Mouse (Mus musculus) myocyte (in vitro differentiated cells): ENCODE measurements at regions not wholly inside any gene's neighbourhood (a gene's known extent, or its start where the extent isn't known, plus 50 kb on each side); places are given as distances from the start of the nearest gene placed in this dataset.

Experiments used
- H3K27me3 ChIP-seq: one replicate; pipeline ENCODE4 v1.6.1; 2011; ENCODE audit not compliant: control insufficient read depth, insufficient read depth, insufficient read length
- H3K36me3 ChIP-seq: one replicate; pipeline ENCODE4 v1.6.1; 2011; ENCODE audit not compliant: control insufficient read depth, insufficient read depth
- H3K4me2 ChIP-seq: one replicate; pipeline ENCODE4 v1.6.1; 2011; ENCODE audit warnings: low read depth, control low read depth
- H3K4me3 ChIP-seq: one replicate; pipeline ENCODE4 v1.5.1; 2011; ENCODE audit warnings: mild to moderate bottlenecking, control low read depth, moderate library complexity
- H3K79me2 ChIP-seq: one replicate; pipeline ENCODE4 v1.6.1; 2011; ENCODE audit not compliant: control insufficient read depth, insufficient read depth
- H3ac ChIP-seq: one replicate; pipeline ENCODE4 v1.6.1; 2011; ENCODE audit not compliant: control insufficient read depth, insufficient read length
- CEBPB ChIP-seq: IDR thresholded peaks from 2 replicates; pipeline ENCODE4 v1.6.1; 2011; ENCODE audit warnings: mild to moderate bottlenecking, moderate library complexity; ENCODE audit not compliant: poor library complexity, insufficient read depth, severe bottlenecking
- E2F4 ChIP-seq: IDR thresholded peaks from one replicate; pipeline ENCODE4 v1.6.1; 2011; ENCODE audit warnings: mild to moderate bottlenecking, control low read depth, moderate library complexity; ENCODE audit not compliant: insufficient read depth
- MAX ChIP-seq: IDR thresholded peaks from one replicate; pipeline ENCODE4 v1.6.1; 2011; ENCODE audit warnings: low read depth, mild to moderate bottlenecking, control low read depth
- MYOD1 ChIP-seq, 3 experiments: IDR thresholded peaks; one replicate each; pipeline ENCODE4 v1.6.1; 2011; ENCODE audit warnings: control low read depth in 2 of 3, low read depth in 2 of 3, mild to moderate bottlenecking in 2 of 3, moderate library complexity in 1 of 3; ENCODE audit not compliant: insufficient read length in 2 of 3, control insufficient read depth in 1 of 3
- MYOG ChIP-seq, 3 experiments: IDR thresholded peaks; one replicate each; pipeline ENCODE4 v1.6.1; 2011; ENCODE audit warnings: control low read depth in 2 of 3, low read depth in 2 of 3, mild to moderate bottlenecking in 2 of 3; ENCODE audit not compliant: insufficient read length in 2 of 3, control insufficient read depth in 1 of 3, insufficient read depth in 1 of 3
- POLR2A ChIP-seq: IDR thresholded peaks from one replicate; pipeline ENCODE4 v1.6.1; 2011; ENCODE audit warnings: low read depth, mild to moderate bottlenecking, control low read depth, moderate library complexity; ENCODE audit not compliant: insufficient read length
- POLR2AphosphoS2 ChIP-seq: IDR thresholded peaks from one replicate; pipeline ENCODE4 v1.6.1; 2011; ENCODE audit warnings: low read depth, control low read depth; ENCODE audit not compliant: insufficient read length
- REST ChIP-seq: IDR thresholded peaks from one replicate; pipeline ENCODE4 v1.6.1; 2011; ENCODE audit warnings: mild to moderate bottlenecking, control low read depth, moderate library complexity; ENCODE audit not compliant: insufficient read depth, insufficient read length
- SRF ChIP-seq: IDR thresholded peaks from one replicate; pipeline ENCODE4 v1.6.1; 2011; ENCODE audit warnings: low read depth; ENCODE audit not compliant: control insufficient read depth, insufficient read length
- TCF12 ChIP-seq: IDR thresholded peaks from one replicate; pipeline ENCODE4 v1.6.1; 2011; ENCODE audit warnings: mild to moderate bottlenecking, control low read depth; ENCODE audit not compliant: poor library complexity, insufficient read depth, severe bottlenecking
- TCF3 ChIP-seq: IDR thresholded peaks from one replicate; pipeline ENCODE4 v1.6.1; 2011; ENCODE audit warnings: low read depth, control low read depth; ENCODE audit not compliant: insufficient read length
- USF1 ChIP-seq: IDR thresholded peaks from one replicate; pipeline ENCODE4 v1.6.1; 2011; ENCODE audit warnings: low read depth, mild to moderate bottlenecking, control low read depth, moderate library complexity

- Histone ChIP-seq H3K4me3 (no peak overlapping the region), H3K36me3 (no peaks in the 10 kb centered on the region), H3K4me2 (no peak overlapping the region), H3K27me3 (no peaks in the 10 kb centered on the region), H3ac (no peak overlapping the region), H3K79me2 (no peaks in the 10 kb centered on the region)
- TF ChIP-seq MAX: no peak
- no peak for TF ChIP-seq TCF3
- no peak for TF ChIP-seq CEBPB
- TF ChIP-seq REST: no peak
- no peak for TF ChIP-seq TCF12
- no peak for TF ChIP-seq MYOD1 (IDR thresholded peaks at IDR 0.05; ENCODE audit: control insufficient read depth in 1 of 3, insufficient read length in 2 of 3, low read depth in 2 of 3)
- TF ChIP-seq USF1: no peak
- TF ChIP-seq MYOG (IDR thresholded peaks at IDR 0.05; ENCODE audit: control insufficient read depth in 1 of 3, insufficient read depth in 1 of 3, insufficient read length in 2 of 3, low read depth in 2 of 3): no peak
- TF ChIP-seq POLR2A: no peak
- no peak for TF ChIP-seq SRF
- no peak for TF ChIP-seq POLR2AphosphoS2
Measured at GRCm38 (mm10) chr15:93027185-93027584, 247.8 kb downstream of the Gxylt1 start.

- Histone ChIP-seq H3K4me3 (no peak overlapping the region), H3K79me2 (no peaks in the 10 kb centered on the region), H3K36me3 (no peaks in the 10 kb centered on the region), H3ac (no peak overlapping the region), H3K27me3 (no peaks in the 10 kb centered on the region), H3K4me2 (no peak overlapping the region)
- no peak for TF ChIP-seq MAX
- no peak for TF ChIP-seq TCF12
- TF ChIP-seq TCF3: no peak
- TF ChIP-seq E2F4: no peak
- no peak for TF ChIP-seq MYOD1 (IDR thresholded peaks at IDR 0.05; ENCODE audit: control insufficient read depth in 1 of 3, insufficient read length in 2 of 3, low read depth in 2 of 3)
- no peak for TF ChIP-seq USF1
- no peak for TF ChIP-seq POLR2AphosphoS2
- TF ChIP-seq REST: no peak
- TF ChIP-seq SRF: no peak
- no peak for TF ChIP-seq POLR2A
- no peak for TF ChIP-seq CEBPB
- TF ChIP-seq MYOG (IDR thresholded peaks at IDR 0.05; ENCODE audit: control insufficient read depth in 1 of 3, insufficient read depth in 1 of 3, insufficient read length in 2 of 3, low read depth in 2 of 3): no peak
Measured at GRCm38 (mm10) chr15:93026456-93027078, 248.4 kb downstream of the Gxylt1 start.

GRCm38 (mm10) chr15:93025791-93026190 lies 249.2 kb downstream of the Gxylt1 start:
- TF ChIP-seq CEBPB (no peak), SRF (no peak), TCF3 (no peak), MAX (no peak), POLR2AphosphoS2 (no peak), E2F4 (no peak), USF1 (no peak), TCF12 (no peak), POLR2A (no peak), MYOG (IDR thresholded peaks at IDR 0.05; ENCODE audit: control insufficient read depth in 1 of 3, insufficient read depth in 1 of 3, insufficient read length in 2 of 3, low read depth in 2 of 3) (no peak), REST (no peak), MYOD1 (IDR thresholded peaks at IDR 0.05; ENCODE audit: control insufficient read depth in 1 of 3, insufficient read length in 2 of 3, low read depth in 2 of 3) (no peak)
- Histone ChIP-seq H3K27me3 (no peaks in the 10 kb centered on the region), H3K4me2 (no peak overlapping the region), H3K4me3 (no peak overlapping the region), H3K36me3 (no peaks in the 10 kb centered on the region), H3ac (no peak overlapping the region), H3K79me2 (no peaks in the 10 kb centered on the region)

- no peak overlapping the region for H3K4me2 ChIP-seq
Measured at GRCm38 (mm10) chr15:93024171-93024570, 250.8 kb downstream of the Gxylt1 start.

GRCm38 (mm10) chr15:93011166-93011565 lies 263.8 kb downstream of the Gxylt1 start:
- Histone ChIP-seq H3K27me3 (no peaks in the 10 kb centered on the region), H3K36me3 (no peaks in the 10 kb centered on the region), H3K4me2 (no peak overlapping the region), H3ac (no peak overlapping the region), H3K4me3 (no peak overlapping the region), H3K79me2 (no peaks in the 10 kb centered on the region)
- TF ChIP-seq POLR2AphosphoS2 (no peak), MYOD1 (IDR thresholded peaks at IDR 0.05; ENCODE audit: control insufficient read depth in 1 of 3, insufficient read length in 2 of 3, low read depth in 2 of 3) (no peak), TCF12 (no peak), TCF3 (no peak), E2F4 (no peak), CEBPB (no peak), POLR2A (no peak), USF1 (no peak), SRF (no peak), MAX (no peak), REST (no peak)

More at GRCm38 (mm10) chr15:93024171-93024570, 250.8 kb downstream of the Gxylt1 start:
- no peak overlapping the region for H3ac ChIP-seq
- no peaks in the 10 kb centered on the region for H3K36me3 ChIP-seq
- H3K79me2 ChIP-seq: no peaks in the 10 kb centered on the region
- no peak overlapping the region for H3K4me3 ChIP-seq
- no peaks in the 10 kb centered on the region for H3K27me3 ChIP-seq
- TF ChIP-seq MAX (no peak), POLR2AphosphoS2 (no peak), POLR2A (no peak), MYOG (IDR thresholded peaks at IDR 0.05; ENCODE audit: control insufficient read depth in 1 of 3, insufficient read depth in 1 of 3, insufficient read length in 2 of 3, low read depth in 2 of 3) (no peak), USF1 (no peak), MYOD1 (IDR thresholded peaks at IDR 0.05; ENCODE audit: control insufficient read depth in 1 of 3, insufficient read length in 2 of 3, low read depth in 2 of 3) (no peak), TCF3 (no peak)
